Mouse (Mus musculus): ENCODE measurements around the gene Vmn1r88.

Gene Vmn1r88

GRCm38 (mm10) chr7:13159268-13159667, at the start of gene Vmn1r88:
Gene Vmn1r88 (plus strand): TSS chr7:13159568.
- no peak for DNase-seq

DNA sequence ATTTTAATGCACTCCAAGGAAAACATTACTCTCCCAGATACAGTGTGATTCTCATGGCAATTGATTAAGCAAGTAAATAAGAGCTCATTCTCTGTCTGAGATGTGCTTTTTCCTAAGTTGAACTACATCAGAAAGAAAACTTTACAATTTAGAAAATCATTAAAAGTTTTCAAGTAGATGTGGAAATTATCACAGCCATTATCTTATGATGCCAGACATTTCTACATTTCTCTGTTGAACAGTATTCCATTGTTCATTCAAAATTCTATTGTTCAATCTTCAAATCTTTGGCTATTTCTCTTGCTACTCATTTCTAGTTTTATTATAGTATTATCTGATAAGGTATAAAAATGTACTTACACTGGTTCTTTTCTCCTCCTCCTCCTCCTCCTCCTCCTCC, 39.6 kb upstream of the Vmn1r88 start, which contains the start of gene Vmn1r86:
TSS of gene Vmn1r86 (minus strand) at position 101 of the 400 bp plus-strand sequence.
- DNase-seq = no peak

DNA sequence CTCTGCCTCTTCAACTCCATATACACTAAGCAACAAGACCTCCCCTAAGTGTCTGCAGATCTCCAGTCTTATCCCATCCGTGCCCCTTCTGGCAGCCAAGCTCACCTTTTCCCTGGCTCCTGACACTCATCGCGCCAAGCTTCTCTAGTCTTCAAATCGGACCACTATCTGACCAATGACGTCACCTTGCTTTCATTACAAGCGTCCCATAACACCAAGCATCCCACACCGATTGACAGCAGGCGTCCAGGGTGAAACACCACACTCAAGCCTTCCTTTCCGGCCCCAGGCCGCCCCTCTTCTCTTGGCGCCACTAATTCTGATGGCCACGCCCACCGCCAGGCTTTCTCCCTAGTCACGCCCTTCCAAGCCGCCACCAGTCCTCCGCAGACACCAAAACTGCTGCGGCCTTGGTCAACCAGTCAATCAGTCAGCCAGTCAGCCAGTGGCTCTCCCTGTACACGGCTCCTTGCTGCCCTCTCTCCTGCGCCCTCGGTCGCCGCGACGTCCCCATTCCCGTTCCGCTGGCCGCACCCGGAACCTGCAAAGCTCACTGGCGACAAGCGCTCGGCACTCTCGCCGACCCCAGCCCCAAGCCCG, 35.7 kb upstream of the Vmn1r88 start:
- peak; percentile 90 for DNase-seq

DNA sequence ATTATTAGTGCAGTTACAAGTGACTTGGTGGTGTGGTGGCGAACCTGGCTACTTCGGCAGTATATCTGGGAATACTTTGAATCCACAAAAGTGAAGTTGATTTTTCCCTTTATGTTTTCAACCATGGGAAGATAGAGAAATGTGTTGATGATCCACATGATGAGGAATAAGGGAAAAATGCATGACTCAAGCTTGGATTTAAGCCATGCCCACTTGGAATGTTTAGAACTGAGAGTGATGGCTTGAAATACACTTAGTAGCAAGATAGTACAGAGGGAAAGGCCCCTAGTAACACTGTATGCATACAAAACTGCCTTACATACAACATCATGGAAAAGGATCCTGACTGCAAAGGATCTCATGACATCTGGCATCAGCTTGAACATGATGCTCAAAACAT, 27.5 kb upstream of the Vmn1r88 start:
- DNase-seq = no peak

GRCm38 (mm10) chr7:13137340-13137739, 22.0 kb upstream of the Vmn1r88 start:
- no peak for DNase-seq

DNA sequence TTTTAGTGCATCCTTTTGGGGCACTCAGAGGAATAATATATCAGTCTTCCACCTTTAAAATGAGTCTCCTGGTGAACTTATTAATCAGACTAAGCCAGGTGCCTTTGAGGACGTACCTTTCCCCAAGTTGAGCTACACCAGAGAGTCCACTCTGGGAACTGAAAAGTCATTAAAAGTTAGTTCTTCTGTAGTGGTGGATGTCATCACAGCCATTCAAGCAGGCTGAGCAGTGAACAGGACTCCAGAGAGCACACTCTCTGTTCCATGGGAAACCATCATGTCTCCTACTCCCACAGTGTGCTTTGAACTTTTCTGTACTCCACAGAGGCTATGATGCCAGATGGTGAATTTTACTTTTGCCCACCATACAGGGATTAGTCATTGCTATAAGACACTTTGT, 19.3 kb upstream of the Vmn1r88 start, which contains the start of gene Vmn1r87:
TSS of gene Vmn1r87 (minus strand) at position 101 of the 400 bp plus-strand sequence.
- DNase-seq = no peak

DNA sequence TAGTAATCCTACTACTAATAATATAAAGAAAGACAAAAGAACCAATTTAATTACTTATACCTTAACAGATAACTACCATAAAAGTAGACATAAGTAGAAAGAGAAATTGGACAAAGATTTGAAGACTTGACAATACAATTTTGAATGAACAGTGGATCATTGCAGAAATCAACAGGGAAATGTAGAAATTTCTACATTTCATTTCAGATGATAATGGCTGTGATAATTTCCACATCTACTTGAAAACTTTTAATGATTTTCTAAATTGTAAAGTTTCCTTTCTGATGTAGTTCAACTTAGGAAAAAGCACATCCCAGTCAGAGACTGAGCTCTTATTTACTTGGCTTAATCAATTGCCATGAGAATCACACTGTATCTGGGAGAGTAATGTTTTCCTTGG, 53.4 kb downstream of the Vmn1r88 start, which contains the start of gene Vmn1r89:
TSS of gene Vmn1r89 (plus strand) at position 301 of the 400 bp plus-strand sequence.
- no peak for DNase-seq

All from heart, adult 11 months (tissue).